Comparison of ENCODE assay signal across 22 mouse cellular contexts in the genomic region with DNA sequence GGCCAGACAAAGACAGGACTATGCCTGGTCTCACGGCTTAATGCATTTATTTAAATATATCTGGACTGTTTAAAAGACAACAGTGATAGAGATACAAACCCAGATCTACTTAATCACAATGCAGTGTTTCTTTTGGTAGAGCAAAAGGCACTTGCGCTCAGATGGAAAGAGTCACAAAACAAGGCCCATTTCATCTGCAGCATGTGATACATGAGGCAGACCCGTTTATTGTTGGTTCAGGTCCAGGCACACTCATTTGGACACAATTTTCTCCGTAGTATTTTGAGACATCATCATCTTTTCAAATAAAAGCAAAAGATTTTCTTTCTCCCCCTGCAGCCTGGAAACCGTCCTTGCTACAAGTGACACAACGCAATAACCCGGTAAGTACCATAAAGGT.
A peak's percentile ranks its signal among the peaks of the same experiment; 100 is the strongest.
DNase-seq lines count a peak whose midpoint lies in the region; ATAC-seq and TF ChIP-seq lines count a peak whose summit lies in the region.
"Had no signal": no experiment of that assay in that cellular context is flagged by ENCODE, and none has a peak within 500 bp of the region (broad histone marks: within the 10 kb centered on the region; RNA-seq: fewer than 3 reads in every experiment).

No protein-coding gene starts in this region.

- TF ChIP-seq POLR2A in cortical plate, adult 2 months (IDR thresholded peaks at IDR 0.05; ENCODE audit: extremely low read depth, insufficient read depth, low read length): no peak

- no peak overlapping the region for H3K4me3 ChIP-seq in layer of hippocampus, adult 2 months
- H3K4me3 ChIP-seq in cortical plate, adult 2 months (ENCODE audit: insufficient read depth, low read length): no peak overlapping the region
- H3K4me3 ChIP-seq: forebrain, embryonic 10.5 days; forebrain, embryonic 13.5 days; hindbrain, embryonic 10.5 days; hindbrain, embryonic 13.5 days had no signal

- peaks cover 1% of the 10 kb centered on the region; the same call in 1 of the 2 replicates for H3K4me1 ChIP-seq in cortical plate, adult 2 months (ENCODE audit: control insufficient read depth, insufficient read depth, low read length)

- peak overlapping the region; percentile 76 for H3K27ac ChIP-seq in layer of hippocampus, adult 2 months
- H3K27ac ChIP-seq in cortical plate, adult 2 months (ENCODE audit: insufficient read depth, low read length): peak overlapping the region; percentile 89; the same call in 1 of the 2 replicates
- H3K27ac ChIP-seq: forebrain, embryonic 13.5 days; hindbrain, embryonic 10.5 days; hindbrain, embryonic 13.5 days had no signal

- no peak for DNase-seq in layer of hippocampus, adult 2 months (ENCODE audit: low spot score in 2 of 2)
- no peak for DNase-seq in layer of hippocampus, postnatal 36 days
- peak; percentile 61 for DNase-seq in brain, adult 2 months (ENCODE audit: low read depth, low spot score)
- DNase-seq in gastrocnemius, postnatal 25 days: no peak
- DNase-seq: adrenal gland, adult 2 months; adrenal gland, postnatal 14 days; cerebellum, adult 11-12 months; cerebellum, adult 8-10 months; cerebellum, postnatal 10 days; cerebellum, postnatal 36 days; gastrocnemius, postnatal 10 days; heart, adult 18-20 months; heart, postnatal 36 days had no signal

- no peak for ATAC-seq in megakaryocyte progenitor cell, adult 5-6 weeks (replicated peaks; ENCODE audit: poor library complexity)
- ATAC-seq: CD4-positive, CD25-positive, alpha-beta regulatory T cell, adult 4 months; forebrain, embryonic 13.5 days; forebrain, embryonic 16.5 days; hindbrain, embryonic 16.5 days had no signal

- TF ChIP-seq CTCF in layer of hippocampus, adult 2 months (conservative IDR thresholded peaks at IDR 0.05): no peak
- no peak for TF ChIP-seq CTCF in cortical plate, adult 2 months (IDR thresholded peaks at IDR 0.05; ENCODE audit: extremely low read depth, insufficient read depth, low read length)
